Mouse (Mus musculus) liver (tissue): ENCODE data around the gene Lamtor2.
"Not testable (repeated sequence)": the region's sequence is repeated elsewhere in the genome, so short reads cannot be mapped to it uniquely, and the experiment has no call there.

Source experiments
- DNase-seq: peaks from one replicate; pipeline ENCODE4 v3.0.0-alpha.2; 2020; ENCODE audit warnings: mixed read lengths

Gene Lamtor2

GRCm38 (mm10) chr3:88552676-88553524 lies at the start of gene Lamtor2:
Lamtor2 (minus strand) TSS chr3:88553074.
- peak; percentile 97 for DNase-seq

GRCm38 (mm10) chr3:88602466-88602865 lies 49.6 kb upstream of the Lamtor2 start:
- DNase-seq, result no peak

- not testable (repeated sequence) for DNase-seq
Observed at GRCm38 (mm10) chr3:88596547-88596946, 43.7 kb upstream of the Lamtor2 start.

GRCm38 (mm10) chr3:88593893-88594580 lies 41.2 kb upstream of the Lamtor2 start:
- DNase-seq, result no peak

GRCm38 (mm10) chr3:88592942-88593576 lies 40.2 kb upstream of the Lamtor2 start:
- no peak for DNase-seq

- DNase-seq, result no peak
Observed at GRCm38 (mm10) chr3:88591950-88592731, 39.3 kb upstream of the Lamtor2 start.

GRCm38 (mm10) chr3:88591044-88591443 lies 38.2 kb upstream of the Lamtor2 start:
- no peak for DNase-seq

- no peak for DNase-seq
Observed at GRCm38 (mm10) chr3:88590246-88590645, 37.4 kb upstream of the Lamtor2 start.

- DNase-seq, result no peak
Observed at GRCm38 (mm10) chr3:88586640-88587039, 33.8 kb upstream of the Lamtor2 start.

- DNase-seq, result no peak
Observed at GRCm38 (mm10) chr3:88585769-88586168, 32.9 kb upstream of the Lamtor2 start.

GRCm38 (mm10) chr3:88579454-88580117 lies 26.7 kb upstream of the Lamtor2 start:
- DNase-seq, result peak; percentile 82

GRCm38 (mm10) chr3:88578498-88579424 lies 25.9 kb upstream of the Lamtor2 start:
- no peak for DNase-seq

- DNase-seq, result not testable (repeated sequence)
Observed at GRCm38 (mm10) chr3:88577846-88578245, 25.0 kb upstream of the Lamtor2 start.

- no peak for DNase-seq
Observed at GRCm38 (mm10) chr3:88575540-88575939, 22.7 kb upstream of the Lamtor2 start, which contains the start of gene Ssr2. Ssr2 (plus strand) TSS chr3:88575876.

- no peak for DNase-seq
Observed at GRCm38 (mm10) chr3:88573810-88574209, 20.9 kb upstream of the Lamtor2 start.

GRCm38 (mm10) chr3:88572835-88573234 lies 20.0 kb upstream of the Lamtor2 start:
- DNase-seq, result no peak

- no peak for DNase-seq
Observed at GRCm38 (mm10) chr3:88571856-88572255, 19.0 kb upstream of the Lamtor2 start.

- DNase-seq, result no peak
Observed at GRCm38 (mm10) chr3:88570341-88570740, 17.5 kb upstream of the Lamtor2 start.

- DNase-seq, result no peak
Observed at GRCm38 (mm10) chr3:88569694-88570093, 16.8 kb upstream of the Lamtor2 start.

GRCm38 (mm10) chr3:88569093-88569492 lies 16.2 kb upstream of the Lamtor2 start:
- no peak for DNase-seq

GRCm38 (mm10) chr3:88568615-88569014 lies 15.7 kb upstream of the Lamtor2 start:
- no peak for DNase-seq
